Mouse (Mus musculus) kidney, adult 2 months (tissue): ENCODE data around the gene Aif1l.

Source experiments
- CTCF ChIP-seq: fragments of 200-500 bp; conservative IDR thresholded peaks from 2 replicates; pipeline ENCODE4 v1.5.1; 2011; ENCODE audit warnings: low read depth, mild to moderate bottlenecking, control low read depth, low read length, moderate library complexity, mixed read lengths; ENCODE audit not compliant: insufficient read depth, insufficient read length
- POLR2A ChIP-seq: fragments of 200-500 bp; IDR thresholded peaks from one replicate; pipeline ENCODE4 v1.6.1; 2011; ENCODE audit warnings: low read depth, low read length, control low read depth

GRCm38 (mm10) chr2:31923645-31924044 lies 26.3 kb upstream of the Aif1l start:
- TF ChIP-seq CTCF (no peak), POLR2A (no peak)
